Mouse (Mus musculus): ENCODE results near the gene Ogdh. TPM values are rescaled to one million over a fixed set of nuclear protein-coding genes. Genes with fewer than 3 reads are reported as not detected.
A peak's percentile ranks its signal among the peaks of the same experiment; 100 is the strongest.

Ogdh gene
- total RNA-seq, 2 experiments from 2014 or later, result 74.2 to 99.3 TPM

DNA sequence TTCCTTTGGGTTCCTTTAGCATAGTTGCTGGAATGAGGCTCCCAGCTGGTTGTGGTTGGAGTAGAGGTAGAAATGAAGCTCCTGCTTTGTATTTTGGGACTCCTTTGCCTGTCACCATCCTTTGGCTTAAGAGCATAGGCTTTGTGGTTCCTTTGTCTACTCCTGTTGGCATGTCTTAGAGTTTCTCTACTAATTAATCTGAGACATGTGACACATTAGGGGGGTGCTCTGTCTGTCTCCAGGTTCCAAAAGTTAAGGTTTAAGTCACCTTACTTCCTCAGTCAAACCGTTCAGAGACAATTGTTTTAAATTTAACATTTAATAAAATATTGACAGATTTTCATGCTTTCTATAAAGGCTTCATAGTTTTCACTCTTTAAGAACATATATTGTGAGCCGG lies 2.2 kb downstream of the Ogdh start:
- no peak for ATAC-seq (ENCODE audit: poor library complexity, severe bottlenecking)

DNA sequence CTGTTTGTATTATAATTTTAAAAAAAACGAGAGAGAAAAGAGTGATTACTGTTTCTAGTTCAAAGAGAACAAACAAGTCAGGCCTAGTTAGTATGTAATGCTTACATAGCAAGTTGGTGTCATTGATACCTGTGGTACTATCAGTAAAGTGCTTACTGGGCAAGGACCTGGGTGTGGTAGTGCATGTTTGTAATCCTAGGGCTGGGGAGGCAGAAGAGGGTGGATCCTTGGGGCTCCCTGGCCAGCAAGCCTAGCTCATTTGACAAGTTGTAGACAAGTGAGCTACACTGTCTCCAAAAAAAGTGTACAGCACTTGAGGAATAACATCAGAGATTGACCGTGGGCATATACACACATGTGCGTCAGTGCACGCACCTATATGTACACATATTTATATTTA lies 3.2 kb downstream of the Ogdh start:
- ATAC-seq (ENCODE audit: poor library complexity, severe bottlenecking), result no peak

DNA sequence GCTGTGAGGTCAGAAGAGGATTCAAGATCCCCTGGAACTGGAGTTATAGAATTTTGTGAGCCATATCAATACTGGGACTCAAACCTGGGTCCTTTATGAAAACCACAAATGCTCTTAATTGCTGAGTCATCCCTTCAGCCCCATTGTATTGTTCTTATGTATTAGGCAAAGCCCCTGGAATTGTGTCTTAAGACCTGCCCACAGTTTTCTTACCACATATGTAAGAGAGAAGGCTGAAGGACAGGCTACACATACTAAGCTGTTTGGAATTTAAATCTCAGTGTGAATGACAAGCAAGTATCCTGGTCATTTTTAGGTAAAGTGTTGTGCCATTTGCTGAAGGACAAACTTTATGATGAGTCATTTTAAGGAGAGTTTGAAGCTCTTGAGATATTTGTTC lies 4.6 kb downstream of the Ogdh start:
- no peak for ATAC-seq (ENCODE audit: poor library complexity, severe bottlenecking)

DNA sequence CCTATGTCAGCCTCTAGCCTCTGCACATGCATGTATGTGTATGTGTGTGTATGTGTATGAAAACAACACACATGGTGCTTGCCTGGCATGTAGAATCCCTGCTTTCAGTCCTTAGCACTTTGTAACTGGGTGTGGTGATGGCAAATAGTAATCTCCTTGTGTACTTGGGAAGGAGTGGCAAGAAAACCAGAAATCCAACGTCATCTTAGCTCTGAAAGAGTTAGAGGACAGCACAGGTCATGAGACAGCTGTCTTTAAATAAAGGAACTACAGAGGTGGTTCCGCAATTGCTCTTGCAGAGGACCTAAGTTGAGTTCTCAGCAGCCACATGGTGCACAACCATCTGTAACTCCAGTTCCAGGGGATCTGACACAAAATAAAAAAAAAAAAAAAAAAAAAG lies 8.0 kb downstream of the Ogdh start:
- ATAC-seq (ENCODE audit: poor library complexity, severe bottlenecking), result peak; percentile 97

GRCm38 (mm10) chr11:6302793-6303192 lies 11.4 kb downstream of the Ogdh start:
- ATAC-seq (ENCODE audit: poor library complexity, severe bottlenecking), result no peak

GRCm38 (mm10) chr11:6305943-6306430 lies 14.6 kb downstream of the Ogdh start:
- no peak for ATAC-seq (ENCODE audit: poor library complexity, severe bottlenecking)

DNA sequence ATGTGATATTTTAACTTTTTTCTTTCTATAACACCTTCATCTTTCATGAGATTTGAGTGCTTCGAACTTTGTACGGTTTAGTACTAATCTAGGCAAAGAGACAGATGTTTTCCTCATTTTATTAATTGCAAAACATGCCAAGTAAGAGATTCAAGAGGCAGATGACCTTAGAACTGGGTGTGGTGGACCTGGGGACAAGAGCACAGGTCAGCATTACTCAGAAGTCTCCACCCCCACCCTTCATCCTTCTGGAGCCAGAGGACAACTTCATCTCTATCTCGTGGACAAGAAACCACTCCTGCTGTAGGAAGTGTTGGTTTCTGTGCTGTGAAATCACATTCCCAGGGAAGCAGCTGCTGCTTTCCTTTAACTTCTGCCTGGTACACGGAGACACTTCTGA lies 16.7 kb downstream of the Ogdh start:
- no peak for ATAC-seq (ENCODE audit: poor library complexity, severe bottlenecking)

DNA sequence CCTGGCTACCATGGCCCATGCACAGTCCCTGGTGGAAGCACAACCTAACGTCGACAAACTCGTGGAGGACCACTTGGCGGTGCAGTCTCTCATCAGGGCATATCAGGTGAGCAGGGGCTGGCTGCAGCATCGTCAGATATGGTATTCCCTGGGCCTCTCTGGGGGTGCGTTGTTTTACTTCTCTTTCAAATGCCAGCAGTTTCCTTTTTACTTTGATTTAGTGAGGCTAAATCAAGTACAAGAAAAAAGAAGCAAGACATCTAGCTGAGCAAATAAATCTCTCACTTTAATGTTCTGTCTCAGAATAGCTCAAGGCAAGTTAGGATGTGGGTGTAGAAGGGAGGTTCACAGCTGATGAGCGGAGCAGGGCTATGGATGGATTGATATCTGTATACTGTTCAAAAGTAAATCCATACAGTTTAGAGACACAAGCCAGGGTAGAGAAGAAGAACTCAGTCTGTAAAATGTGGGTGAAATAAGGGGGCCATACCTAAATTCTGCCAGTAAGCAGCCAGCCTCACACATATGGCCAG lies 22.5 kb downstream of the Ogdh start:
- no peak for ATAC-seq (ENCODE audit: poor library complexity, severe bottlenecking)

- ATAC-seq (ENCODE audit: poor library complexity, severe bottlenecking), result no peak
Measured at GRCm38 (mm10) chr11:6316821-6317220, 25.4 kb downstream of the Ogdh start.

DNA sequence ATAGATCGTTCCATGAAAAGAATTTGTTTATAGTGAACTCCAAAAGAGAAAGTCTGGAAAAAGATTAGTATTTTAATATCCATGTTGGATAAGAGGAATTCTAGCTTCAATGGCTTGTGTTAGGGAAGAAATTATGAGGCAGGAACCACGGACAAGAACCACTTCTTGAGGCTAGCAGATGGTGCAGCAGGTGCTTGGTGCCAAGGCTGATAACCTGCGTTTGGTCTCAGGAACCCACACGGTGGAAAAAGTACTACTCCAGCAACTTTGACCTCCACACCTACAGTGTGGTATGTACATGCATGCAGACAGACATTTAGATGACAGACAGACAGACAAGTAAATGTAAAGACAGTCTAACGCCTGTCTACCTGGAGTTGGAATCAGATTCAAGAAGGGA lies 27.1 kb downstream of the Ogdh start:
- no peak for ATAC-seq (ENCODE audit: poor library complexity, severe bottlenecking)

DNA sequence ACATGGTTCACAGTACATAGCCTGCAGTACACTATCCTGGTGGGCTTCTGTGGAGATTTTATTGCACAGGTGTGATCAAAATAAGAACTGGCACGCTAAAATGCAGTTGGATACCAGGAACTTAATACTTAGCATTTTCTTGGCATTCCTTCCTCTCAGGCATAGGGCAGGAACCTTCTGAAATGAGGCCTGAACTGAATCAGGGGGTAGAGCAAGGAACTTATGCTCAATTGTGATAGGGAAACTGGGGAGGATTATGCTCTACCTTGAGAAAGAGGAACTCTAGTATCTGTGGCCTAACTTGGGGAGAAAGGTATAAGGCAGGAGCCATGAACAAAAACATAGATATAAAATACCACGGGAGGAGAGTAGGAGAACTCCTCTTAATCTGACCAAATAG lies 27.9 kb downstream of the Ogdh start:
- ATAC-seq (ENCODE audit: poor library complexity, severe bottlenecking), result no peak

GRCm38 (mm10) chr11:6322086-6322485 lies 30.7 kb downstream of the Ogdh start:
- no peak for ATAC-seq (ENCODE audit: poor library complexity, severe bottlenecking)

GRCm38 (mm10) chr11:6323348-6323747 lies 31.9 kb downstream of the Ogdh start:
- no peak for ATAC-seq (ENCODE audit: poor library complexity, severe bottlenecking)

- no peak for ATAC-seq (ENCODE audit: poor library complexity, severe bottlenecking)
Measured at GRCm38 (mm10) chr11:6331256-6331655, 39.8 kb downstream of the Ogdh start.

GRCm38 (mm10) chr11:6332606-6333005 lies 41.2 kb downstream of the Ogdh start:
- ATAC-seq (ENCODE audit: poor library complexity, severe bottlenecking), result no peak

DNA sequence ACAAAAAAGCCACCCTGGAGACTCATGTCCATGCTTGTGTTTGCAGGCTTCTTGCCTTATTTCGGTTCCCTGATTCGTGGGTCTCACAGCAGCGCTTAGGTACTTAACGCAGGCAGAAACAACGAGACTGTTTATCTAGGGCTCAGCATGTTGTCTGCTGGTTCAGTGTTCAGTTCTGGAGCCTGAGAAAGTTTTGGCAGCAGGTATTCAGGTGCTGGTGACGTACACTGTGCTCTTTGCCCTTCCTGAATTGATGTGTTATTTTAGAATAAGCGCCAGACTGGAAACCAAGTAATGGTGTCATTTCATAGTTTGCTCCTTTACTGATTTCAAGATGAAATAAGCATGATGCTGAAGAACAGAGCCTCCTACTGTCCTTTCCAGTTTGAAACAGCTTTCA lies 42.0 kb downstream of the Ogdh start:
- ATAC-seq (ENCODE audit: poor library complexity, severe bottlenecking), result no peak

DNA sequence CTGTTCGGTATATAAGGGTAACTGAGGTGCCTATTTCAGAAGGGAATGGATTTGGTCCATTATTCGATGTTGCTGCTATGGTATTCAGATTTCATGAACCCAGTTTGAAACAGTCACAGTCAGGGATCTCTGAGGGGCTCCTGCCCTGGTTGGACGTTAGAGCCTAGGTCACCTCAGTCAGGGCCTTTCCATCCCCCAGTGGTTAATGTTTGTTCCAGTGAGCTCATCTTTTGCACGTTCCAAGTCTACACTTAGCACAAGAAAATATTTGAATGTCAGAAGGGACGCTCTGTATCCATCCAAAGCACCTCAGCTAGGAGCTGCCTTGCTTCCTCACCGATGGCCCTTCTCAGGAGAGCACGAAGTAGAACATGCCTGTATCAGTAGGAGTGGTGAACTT lies 43.9 kb downstream of the Ogdh start:
- no peak for ATAC-seq (ENCODE audit: poor library complexity, severe bottlenecking)

- ATAC-seq (ENCODE audit: poor library complexity, severe bottlenecking), result no peak
Measured at GRCm38 (mm10) chr11:6336689-6337088, 45.3 kb downstream of the Ogdh start.

DNA sequence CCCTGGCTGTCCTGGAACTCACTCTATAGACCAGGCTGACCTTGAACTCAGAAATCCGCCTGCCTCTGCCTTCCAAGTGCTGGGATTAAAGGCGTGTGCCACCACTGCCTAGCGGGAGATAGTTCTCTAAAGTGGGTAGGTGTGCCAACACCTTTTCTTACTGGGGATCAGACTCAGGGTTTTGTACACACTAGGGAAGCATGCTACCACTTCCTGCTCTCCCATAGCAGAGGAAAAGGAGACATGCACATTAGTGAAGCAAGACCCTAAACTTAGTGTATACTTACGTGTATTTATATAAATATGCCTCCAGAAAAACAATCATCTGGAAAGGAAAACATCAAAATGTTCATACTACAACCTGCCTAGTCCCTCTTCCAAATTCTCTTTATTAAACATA lies 54.5 kb downstream of the Ogdh start:
- ATAC-seq (ENCODE audit: poor library complexity, severe bottlenecking), result no peak

- no peak for ATAC-seq (ENCODE audit: poor library complexity, severe bottlenecking)
Measured at GRCm38 (mm10) chr11:6346966-6347365, 55.5 kb downstream of the Ogdh start.

- no peak for ATAC-seq (ENCODE audit: poor library complexity, severe bottlenecking)
Measured at GRCm38 (mm10) chr11:6348681-6349200, 57.3 kb downstream of the Ogdh start.

DNA sequence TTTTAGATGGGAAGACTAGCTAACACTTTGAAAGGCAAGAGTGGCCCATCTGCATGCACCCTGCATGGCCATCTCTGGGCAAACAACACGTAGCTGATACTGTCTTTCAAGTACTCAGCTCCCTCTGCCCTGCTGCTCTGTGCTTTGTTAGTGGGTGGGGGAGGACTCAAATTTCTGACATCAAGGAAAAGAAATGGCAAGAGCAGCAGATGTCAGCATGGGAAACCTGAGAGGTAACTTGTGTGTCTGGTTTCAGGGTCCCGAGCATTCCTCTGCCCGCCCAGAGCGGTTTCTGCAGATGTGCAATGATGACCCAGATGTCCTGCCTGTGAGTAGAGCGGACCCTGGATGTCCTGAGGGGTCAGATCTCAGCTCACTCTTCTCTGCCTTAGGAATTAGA lies 58.2 kb downstream of the Ogdh start:
- ATAC-seq (ENCODE audit: poor library complexity, severe bottlenecking), result no peak

DNA sequence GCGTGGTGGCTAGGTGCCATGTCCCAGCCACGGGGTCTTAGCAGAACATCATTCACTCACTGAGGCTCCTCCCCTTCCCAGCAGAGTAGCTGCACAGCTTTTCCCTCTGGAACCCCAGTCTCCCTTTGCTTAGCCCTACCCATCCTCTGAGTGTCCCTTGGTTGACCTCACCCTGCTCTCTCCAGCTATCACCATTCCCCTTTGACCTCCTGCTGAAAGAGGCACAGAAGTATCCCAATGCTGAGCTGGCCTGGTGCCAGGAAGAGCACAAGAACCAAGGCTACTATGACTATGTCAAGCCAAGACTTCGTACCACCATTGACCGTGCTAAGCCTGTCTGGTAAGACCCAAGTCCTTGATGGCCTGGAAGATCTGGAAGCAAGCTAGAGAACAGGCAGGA lies 63.7 kb downstream of the Ogdh start:
- ATAC-seq (ENCODE audit: poor library complexity, severe bottlenecking), result no peak

All from megakaryocyte, adult 5-6 weeks (primary cell).